Mouse (Mus musculus): ENCODE data around the gene Tmem223.
"Not testable (repeated sequence)": the region's sequence is repeated elsewhere in the genome, so short reads cannot be mapped to it uniquely, and the experiment has no call there.

Gene Tmem223

DNA sequence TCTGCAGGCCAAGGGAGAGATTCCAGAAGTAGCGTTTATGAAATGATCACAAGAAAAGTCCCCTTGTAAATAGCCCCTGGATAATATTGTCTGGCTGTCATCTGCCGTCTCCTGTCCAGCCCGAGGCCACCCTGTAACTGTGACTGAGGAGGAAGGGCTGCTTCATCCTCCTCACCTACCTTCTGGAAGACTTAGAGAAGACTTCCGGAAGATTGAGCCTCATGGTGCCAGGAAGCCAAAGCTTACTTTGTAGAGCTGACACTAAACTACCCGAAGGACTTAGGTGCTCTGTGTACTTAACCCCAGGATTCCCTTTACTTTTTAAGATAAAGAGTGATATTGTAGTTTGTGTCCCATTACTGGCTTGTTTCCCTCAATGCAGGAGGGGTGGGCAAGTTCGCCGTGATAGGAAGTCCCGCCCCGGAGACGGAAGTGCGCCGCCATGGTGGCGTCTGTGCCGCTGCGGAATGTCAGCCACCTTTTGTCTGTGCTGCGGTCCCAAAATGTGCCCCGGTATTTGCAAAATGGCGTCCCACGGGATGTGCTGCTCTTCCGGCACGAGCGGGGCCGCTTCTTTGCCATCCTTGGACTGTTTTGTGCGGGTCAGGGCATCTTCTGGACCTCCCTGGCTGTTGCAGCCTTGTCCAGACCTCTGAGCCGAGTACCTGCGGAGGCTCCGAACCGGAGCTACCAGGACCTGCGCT is at the start of gene Tmem223:
Gene Tmem223 (plus strand): TSS at position 430 of the 704 bp plus-strand sequence.
- no peak for DNase-seq (ENCODE audit: extremely low spot score, low read depth, low spot score)

DNA sequence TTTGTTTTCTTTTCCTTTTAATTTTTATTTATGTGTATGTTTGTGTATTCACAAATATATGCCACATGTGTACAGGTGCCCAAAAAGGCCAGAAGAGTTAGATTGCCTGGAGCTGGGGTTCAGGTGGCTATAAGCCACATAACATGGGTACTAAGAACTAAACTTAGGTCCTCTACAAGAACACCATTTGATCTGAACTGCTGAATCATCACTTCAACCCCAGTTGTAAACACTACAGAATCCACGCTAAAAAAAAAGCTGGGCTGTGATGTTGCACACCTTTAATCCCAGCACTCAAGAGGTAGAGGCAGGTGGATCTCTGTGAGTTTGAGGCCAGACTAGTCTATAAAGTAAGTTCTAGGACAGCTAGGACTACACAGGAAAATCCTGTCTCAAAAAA is 49.4 kb upstream of the Tmem223 start:
- no peak for DNase-seq (ENCODE audit: extremely low spot score, low read depth, low spot score)

DNA sequence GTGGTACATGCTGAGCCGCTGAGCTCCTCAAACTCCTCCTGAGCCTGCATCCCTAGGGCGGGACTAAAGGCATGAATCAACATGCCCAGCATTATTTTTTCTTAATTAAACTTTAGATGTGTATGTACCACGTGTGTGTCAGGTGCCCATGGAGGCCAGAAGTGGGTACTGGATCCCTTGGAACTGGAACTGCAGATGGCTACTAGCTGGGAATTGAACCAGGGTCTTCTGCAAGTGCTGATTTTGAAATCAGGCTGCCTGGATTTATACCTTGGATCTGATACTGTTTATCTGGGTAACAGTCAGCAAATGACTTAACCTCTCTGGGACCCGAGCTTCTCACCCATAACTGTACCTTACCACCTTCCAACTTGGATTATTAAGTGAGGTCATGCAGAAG is 48.8 kb upstream of the Tmem223 start:
- DNase-seq (ENCODE audit: extremely low spot score, low read depth, low spot score) = no peak

DNA sequence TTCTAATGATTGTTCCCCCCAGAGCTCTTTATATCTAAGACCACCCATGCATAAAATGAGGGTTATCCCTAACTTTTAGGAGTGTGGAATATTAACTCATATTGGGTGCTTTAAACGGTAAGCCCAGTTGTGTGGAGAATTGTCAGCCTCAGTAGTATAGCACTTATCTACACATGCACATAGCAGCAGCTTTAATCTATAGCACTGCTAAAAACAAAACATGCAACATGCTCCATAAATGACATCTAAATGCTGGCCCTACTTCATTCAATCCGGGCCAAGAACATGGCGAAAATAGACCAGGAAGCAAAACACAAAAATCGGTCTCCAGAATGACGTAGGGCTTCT is 48.3 kb upstream of the Tmem223 start:
- no peak for DNase-seq (ENCODE audit: extremely low spot score, low read depth, low spot score)

DNA sequence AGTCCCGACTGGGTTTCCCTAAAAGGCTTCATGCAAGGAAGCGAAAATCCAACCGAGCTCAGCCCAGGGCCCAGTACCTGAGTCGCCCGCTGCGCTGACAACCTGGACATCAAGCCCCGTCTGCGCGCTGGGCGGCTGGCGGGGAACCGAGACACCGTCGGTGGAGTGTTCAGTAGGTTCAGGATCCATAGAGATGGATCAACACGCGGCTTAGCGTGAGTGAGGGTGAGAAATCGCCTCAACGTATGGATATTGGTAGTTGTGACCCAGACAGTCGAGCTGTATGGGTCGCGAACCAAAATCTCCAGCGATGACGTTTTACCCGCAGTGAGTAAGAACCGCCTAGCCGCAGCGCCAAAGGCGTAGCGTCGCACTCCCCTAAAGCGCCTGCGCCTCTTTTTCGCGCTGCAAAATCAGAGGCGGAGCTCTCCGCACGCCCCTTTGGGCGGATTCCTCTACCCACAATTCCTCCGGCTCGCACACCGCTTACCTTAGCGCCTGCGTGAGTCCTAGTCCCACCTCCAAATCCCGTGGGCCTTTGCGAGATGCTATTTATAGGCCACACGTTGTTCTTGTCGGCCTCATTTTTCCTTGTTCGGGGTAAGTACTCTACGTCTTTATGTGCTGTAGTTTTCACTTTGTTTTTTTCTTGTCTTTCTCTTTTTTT is 47.8 kb upstream of the Tmem223 start, which contains the start of gene Slc3a2:
Gene Slc3a2 (minus strand): TSS at position 463 of the 667 bp plus-strand sequence.
- DNase-seq (ENCODE audit: extremely low spot score, low read depth, low spot score) = peak; percentile 98

DNA sequence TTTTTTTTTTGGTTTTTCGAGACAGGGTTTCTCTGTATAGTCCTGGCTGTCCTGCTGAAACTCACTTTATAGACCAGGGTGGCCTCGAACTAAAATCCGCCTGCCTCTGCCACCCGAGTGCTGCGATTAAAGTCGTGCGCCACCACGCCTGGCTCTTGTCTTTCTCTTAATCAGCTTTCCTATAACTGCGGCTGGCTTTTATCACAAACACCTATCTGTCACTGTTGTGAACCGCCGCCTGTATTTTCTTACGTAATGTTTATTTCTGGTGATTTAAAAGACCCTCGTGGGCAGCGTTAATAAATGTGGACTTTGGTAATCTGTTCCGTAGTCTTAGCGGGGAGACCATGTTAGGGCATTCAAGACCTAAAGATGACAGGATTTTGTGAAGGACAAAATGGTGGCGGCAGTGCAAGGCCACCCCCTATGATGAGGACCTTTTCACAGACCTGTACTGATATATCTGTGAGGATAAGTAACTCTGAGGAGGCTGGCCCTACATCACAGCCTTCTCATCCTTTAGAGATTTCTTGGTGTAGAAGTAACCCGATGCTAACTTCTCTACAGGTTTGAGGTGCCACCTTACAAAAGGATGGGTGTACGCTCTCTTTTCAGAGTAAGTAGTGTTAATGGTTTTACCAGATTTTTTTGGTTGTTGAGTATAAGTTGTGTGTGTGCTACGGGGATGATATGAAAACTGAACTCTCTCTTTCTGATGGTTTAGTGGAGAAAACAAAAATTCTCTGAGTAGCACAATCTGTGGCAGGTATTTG is 47.0 kb upstream of the Tmem223 start:
- DNase-seq (ENCODE audit: extremely low spot score, low read depth, low spot score) = no peak

DNA sequence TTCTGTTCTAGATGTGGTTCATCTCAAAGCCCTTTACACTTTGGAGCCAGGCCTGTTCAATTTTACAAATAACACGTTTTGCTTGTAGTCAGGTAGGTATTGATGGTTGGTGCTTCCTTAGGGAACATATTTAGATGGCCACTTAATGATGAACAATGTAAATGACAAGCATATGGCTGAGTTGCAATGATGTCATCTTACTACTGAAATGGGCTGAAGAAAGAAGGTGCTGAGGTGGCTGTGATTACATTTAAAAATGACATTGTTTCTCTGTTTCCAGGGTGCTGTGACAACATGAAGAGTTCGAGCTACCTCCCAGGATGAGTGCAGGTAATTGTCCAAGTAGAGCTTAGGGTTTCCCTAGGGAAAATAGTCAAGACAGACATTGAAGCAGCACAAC is 46.4 kb upstream of the Tmem223 start:
- DNase-seq (ENCODE audit: extremely low spot score, low read depth, low spot score) = no peak

DNA sequence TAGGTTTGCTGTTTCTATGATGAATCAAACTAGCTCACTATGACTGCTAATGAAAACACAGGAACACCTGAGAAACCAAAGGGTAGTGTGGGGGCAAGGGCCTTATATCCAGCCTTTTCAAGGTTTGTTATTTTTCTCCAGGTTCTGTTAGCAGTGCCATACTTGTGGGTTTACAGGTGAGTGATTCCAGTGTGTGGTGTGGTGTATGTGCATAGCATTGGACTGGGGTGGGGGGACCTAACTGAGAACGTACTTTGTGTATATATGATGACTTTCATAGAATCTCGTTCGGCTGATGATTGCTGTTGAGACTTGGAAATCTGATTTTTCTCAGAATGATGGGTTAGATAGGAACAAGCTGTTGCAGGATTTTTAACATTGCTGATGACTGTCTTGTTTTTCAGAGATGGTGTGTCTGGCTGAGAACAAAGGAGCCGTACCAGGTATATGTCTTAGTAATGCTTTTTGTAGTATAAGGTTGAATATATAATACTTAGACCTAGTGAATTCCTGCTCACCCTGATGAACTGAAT is 45.6 kb upstream of the Tmem223 start:
- DNase-seq (ENCODE audit: extremely low spot score, low read depth, low spot score) = no peak

DNA sequence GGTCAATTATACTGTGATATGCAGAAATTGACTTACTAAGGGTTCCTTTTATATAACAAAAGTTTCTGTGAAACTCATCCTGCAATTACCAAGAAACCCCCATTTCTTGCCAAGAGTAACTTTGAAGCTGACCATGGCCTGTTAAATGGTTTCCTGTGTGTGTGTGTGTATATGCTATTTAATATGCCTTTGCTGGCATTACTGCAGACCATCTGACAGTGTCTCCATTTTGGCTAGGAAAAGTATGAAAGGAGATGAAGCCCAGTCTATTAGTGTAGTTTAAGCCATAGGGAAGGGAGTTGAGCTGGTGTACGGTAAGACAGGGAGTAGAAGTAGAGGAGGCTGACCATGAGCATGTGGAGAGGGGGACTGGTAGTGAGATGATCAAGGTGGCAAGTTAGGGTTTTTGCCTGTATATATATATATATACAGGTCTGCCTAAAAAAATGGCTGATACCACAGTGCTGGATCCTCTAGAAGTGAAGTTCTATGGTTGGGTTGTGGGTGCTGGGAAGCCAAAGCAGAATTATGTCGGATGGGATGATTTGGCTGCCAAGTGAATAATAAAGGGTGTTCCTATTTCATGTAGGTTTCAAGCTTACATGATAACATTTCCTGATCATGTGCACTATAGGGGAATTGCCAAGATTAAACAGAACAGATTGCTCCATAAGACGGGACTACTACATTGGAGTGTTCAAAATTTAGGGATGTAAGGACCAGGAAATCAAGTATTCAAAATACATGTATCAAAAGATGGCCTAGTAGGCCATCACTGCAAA is 44.0 kb upstream of the Tmem223 start:
- DNase-seq (ENCODE audit: extremely low spot score, low read depth, low spot score) = no peak

DNA sequence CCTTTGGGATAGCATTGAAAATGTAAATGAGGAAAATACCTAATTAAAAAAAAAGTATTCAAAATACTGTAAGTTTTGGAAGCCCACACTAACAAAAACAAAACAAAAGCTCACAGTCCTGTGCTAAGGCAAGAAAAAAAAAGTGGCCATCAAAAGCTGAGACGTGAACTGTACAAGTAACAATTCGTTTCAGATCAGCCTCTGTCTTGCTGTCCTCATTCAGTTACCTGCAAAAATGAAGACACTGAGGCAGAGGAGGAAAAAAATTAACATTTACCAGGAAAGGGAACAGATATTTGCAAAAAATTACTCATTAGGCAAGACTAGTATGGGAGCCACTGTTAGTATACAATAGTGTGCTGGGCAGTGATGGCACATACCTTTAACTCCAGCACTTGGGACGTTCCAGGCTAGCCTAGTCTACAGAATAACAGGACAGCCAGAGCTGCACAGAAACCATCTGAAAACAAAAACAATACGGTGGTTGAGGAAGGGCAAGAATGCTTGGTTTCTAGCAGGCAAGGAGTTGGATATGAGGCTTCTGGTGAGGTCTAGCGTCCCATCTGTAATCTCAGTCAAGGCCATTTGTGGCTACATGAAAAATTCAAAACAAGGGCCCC is 43.2 kb upstream of the Tmem223 start:
- DNase-seq (ENCODE audit: extremely low spot score, low read depth, low spot score) = no peak

DNA sequence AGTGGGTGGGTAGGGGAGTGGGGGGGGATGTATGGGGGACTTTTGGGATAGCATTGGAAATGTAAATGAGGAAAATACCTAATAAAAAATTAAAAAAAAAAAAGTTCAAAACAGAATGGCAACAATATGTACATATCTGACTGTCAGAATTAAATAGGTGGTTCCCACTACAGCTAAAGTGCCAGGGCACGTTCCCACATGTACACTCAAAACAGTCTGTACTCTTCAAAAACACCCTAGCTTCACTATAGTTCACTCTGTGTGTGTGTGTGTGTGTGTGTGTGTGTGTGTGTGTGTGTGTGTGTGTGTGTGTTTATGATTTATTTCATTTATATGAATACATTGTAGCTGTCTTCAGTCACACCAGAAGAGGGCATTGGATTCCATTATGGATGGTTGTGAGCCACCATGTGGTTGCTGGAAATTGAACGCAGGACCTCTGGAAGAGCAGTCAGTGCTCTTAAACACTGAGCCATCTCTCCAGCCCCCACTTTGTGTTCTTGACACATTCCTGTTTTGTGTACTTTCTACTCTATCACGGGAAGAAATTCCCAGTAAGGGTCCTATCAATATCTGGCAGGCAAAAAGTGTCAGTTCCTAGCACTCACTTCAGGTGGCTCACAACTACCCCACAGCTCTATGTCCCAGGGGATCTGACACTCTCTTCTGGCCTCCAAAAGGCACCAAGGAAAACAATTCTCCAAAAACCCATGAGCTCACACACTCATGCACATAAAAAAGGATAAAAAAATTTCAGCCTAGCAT is 42.3 kb upstream of the Tmem223 start:
- not testable (repeated sequence) for DNase-seq (ENCODE audit: extremely low spot score, low read depth, low spot score)

DNA sequence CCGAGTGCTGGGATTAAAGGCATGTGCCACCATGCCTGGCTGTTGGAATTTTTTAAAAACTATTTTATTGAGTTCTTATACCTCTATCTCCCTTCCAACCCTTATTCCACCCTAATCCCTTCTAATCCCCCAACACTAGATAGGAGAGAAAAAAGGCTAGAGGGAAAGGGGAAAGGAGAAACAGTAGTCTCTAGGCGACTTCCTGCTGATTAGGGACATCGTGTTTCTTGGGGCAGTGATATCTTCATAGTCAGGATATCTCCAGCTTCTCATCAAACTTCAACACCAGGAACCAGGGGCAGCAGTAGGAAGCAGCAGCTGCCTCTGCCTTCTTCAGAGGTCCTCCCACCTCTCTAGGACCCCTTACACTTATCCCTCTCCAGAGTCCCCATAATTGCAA is 36.5 kb upstream of the Tmem223 start:
- DNase-seq (ENCODE audit: extremely low spot score, low read depth, low spot score) = no peak

DNA sequence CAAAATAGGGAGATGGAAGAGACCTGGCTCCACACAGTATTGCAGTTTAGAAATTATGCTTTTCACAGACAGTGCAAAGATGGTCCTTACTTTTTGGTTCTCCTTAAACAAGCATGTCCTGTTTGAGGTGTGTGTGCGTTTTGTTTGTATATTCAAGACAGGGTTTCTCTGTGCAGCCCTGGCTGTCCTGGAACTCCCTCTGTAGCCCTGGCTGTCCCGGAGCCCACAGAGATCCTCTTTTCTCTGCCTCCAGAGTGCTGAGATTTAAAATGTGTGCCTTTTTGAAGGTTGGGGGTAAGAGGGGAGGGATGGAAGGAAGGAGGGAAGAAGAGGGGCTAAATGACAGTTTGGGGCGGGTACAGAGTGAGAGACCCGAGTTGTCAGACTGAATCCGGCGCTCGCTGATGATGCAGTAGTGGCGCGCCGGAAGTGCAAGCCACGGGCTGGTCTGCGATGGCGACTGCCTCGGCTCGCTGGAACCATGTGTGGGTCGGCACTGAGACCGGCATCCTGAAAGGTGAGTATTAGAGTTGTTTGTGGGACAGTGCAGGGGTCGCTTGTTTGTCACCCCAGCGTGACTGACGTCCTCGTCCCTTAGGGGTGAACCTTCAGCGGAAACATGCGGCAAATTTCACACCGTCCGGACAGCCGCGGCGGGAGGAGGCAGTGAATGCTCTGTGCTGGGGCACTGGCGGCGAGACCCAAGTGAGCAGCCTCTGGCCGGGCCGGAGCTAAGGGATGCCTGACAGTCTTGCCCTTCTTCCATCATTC is 35.2 kb upstream of the Tmem223 start, which contains the start of gene Wdr74:
Gene Wdr74 (plus strand): TSS at position 439 of the 771 bp plus-strand sequence.
- no peak for DNase-seq (ENCODE audit: extremely low spot score, low read depth, low spot score)

DNA sequence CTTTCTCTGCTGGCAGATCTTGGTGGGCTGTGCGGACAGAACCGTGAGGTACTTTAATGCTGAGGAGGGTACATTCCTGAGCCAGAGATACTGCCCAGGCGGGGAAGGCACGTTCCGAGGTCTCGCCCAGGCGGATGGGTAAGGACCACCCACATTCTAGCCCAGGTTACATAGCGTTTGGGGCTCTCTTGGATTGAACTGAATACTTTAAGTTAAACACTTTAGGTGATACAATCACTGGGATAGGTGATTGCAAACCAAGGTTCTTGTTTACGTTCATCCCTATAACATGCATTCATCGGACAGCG is 34.7 kb upstream of the Tmem223 start:
- DNase-seq (ENCODE audit: extremely low spot score, low read depth, low spot score) = no peak

DNA sequence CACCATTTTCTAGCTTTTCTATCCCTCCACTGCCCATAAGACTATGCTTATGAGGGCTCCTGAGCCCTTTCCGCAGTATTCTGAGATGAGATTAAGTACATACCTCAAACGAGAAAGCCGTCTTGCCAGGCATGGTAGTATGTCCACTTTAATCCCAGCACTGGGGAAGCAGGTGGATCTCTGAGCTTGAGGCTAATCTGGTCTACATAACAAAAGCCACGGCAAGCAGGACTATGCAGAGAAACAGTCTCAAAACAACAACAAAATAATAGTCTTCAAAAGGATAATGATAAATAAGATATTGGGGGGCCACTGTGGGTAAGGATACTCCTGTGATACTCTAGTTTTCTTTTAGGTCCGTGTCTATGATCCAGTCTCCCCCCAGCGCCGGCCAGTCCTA is 31.9 kb upstream of the Tmem223 start:
- DNase-seq (ENCODE audit: extremely low spot score, low read depth, low spot score) = no peak

DNA sequence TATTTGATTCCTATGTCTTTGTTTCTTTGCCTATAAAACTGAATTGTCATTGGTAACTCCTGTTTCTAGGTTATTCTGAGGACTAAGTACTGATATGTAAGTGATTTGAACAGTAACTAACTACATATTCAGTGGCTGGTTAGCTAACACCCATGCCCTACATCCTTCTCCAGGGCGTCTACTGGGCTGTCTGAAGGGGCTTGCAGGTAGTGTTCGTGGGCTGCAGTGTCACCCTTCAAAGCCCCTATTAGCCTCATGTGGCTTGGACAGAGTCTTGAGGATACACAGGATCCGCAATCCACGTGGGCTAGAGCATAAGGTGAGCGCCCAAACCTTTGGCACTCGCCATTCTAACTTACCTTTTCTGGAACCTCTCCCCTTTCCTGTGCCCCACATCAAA is 31.1 kb upstream of the Tmem223 start:
- DNase-seq (ENCODE audit: extremely low spot score, low read depth, low spot score) = no peak

DNA sequence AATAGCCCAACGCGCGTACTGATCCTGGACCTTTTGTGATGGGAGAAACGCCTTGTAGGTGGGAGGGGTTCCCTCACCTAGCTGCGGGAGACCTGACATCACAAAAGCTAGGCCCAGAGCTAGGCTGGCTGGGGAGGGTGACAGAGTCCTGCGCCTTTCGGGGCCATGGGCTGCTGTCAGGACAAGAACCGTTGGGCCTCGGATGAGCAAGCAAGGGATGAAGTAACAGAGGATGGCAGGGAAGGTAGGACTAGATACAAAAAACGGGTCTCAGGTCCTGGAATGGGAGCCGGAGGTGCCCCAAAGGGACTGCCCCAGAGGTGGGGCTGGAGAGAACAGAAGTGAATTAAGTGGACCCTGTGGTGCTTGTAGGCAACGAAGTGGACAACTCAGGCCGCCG is 30.2 kb upstream of the Tmem223 start, which contains the start of gene 1700092M07Rik:
Gene 1700092M07Rik (plus strand): TSS at position 116 of the 400 bp plus-strand sequence.
- DNase-seq (ENCODE audit: extremely low spot score, low read depth, low spot score) = no peak

DNA sequence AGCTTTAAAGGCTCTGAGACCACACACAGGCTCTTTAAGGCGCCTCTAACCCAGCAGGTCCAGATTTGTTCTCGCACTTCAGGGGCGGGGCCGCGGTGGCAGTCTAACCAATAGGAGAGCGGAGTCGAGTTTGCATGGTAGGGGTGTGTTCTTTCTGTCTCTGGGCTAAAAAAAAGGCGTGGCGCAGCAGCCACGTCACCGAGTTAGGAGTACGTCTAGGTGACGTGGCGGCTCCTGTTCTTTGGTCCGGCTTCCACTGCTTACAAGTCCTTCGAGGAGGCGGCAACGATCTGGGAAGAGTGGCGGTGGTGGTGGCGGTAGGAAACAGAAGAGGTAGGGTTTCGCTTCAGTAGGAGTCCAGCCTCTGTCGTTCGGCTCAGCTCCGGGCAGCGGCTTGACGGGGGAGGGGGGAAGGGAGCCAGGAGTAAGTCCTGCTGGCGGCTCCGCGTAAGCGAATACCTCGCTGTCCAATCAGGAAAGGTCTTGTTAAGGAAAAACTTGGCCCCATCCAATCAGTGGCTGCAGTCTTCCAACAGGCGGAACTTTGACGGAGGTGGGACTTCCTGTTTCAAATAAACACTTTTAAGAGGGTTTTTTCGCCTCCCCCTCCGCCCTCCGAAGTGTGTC is 29.4 kb upstream of the Tmem223 start, which contains the start of gene Stx5a:
Gene Stx5a (plus strand): TSS at position 171 of the 627 bp plus-strand sequence.
- peak; percentile 98 for DNase-seq (ENCODE audit: extremely low spot score, low read depth, low spot score)
